Mouse (Mus musculus) spleen, adult 2 months (tissue): Measurements from ENCODE around the gene Poc5. TPM values are rescaled to one million over a fixed set of nuclear protein-coding genes. Genes with fewer than 3 reads are reported as not detected.

Source experiments
- DNase-seq, 2 experiments: peaks; one replicate each; pipeline versions ENCODE4 v3.0.0 to v3.0.0-alpha.2; 2012 to 2021; ENCODE audit warnings: low spot score in 2 of 2, low read depth in 1 of 2
- H3K27ac ChIP-seq: fragments of 200-500 bp; 2 replicates; pipeline ENCODE4 v1.5.1; 2012; ENCODE audit warnings: low read length, inconsistent platforms; ENCODE audit not compliant: insufficient read depth
- H3K27me3 ChIP-seq: fragments of 200-500 bp; 2 replicates; pipeline ENCODE4 v1.6.1; 2012; ENCODE audit warnings: mild to moderate bottlenecking, moderate library complexity, low read length, inconsistent platforms; ENCODE audit not compliant: control insufficient read depth, insufficient read depth
- H3K36me3 ChIP-seq: fragments of 200-500 bp; 2 replicates; pipeline ENCODE4 v1.6.1; 2012; ENCODE audit warnings: mild to moderate bottlenecking, low read length, inconsistent platforms; ENCODE audit not compliant: control insufficient read depth, insufficient read depth
- H3K4me1 ChIP-seq: fragments of 200-500 bp; 2 replicates; pipeline ENCODE4 v1.6.1; 2011; ENCODE audit warnings: inconsistent platforms; ENCODE audit not compliant: control insufficient read depth, insufficient read depth, insufficient read length
- H3K4me3 ChIP-seq: fragments of 200-500 bp; 2 replicates; pipeline ENCODE4 v1.5.1; 2011; ENCODE audit warnings: mild to moderate bottlenecking, inconsistent platforms; ENCODE audit not compliant: insufficient read depth, insufficient read length; ENCODE audit errors: extremely low read depth
- CTCF ChIP-seq: fragments of 200-500 bp; IDR thresholded peaks from 2 replicates; pipeline ENCODE4 v1.5.1; 2011; ENCODE audit warnings: mild to moderate bottlenecking, inconsistent platforms; ENCODE audit not compliant: insufficient read depth, insufficient read length, insufficient replicate concordance; ENCODE audit errors: extremely low read depth
- POLR2A ChIP-seq: fragments of 200-500 bp; IDR thresholded peaks from 2 replicates; pipeline ENCODE4 v1.6.1; 2011; ENCODE audit warnings: low read depth, low read length, inconsistent platforms
- WGBS: fragments of 180-500 bp; shearing (Covaris S2); methylation state at CpG from one replicate; pipeline ENCODE4 v1.1.7; 2018; 5-methylcytosine and 5-hydroxymethylcytosine counted together
- polyA plus RNA-seq: library from polyadenylated mRNA; depleted of rRNA; stranded (reverse); fragments of >200 nt; gene quantifications from 2 replicates; pipeline ENCODE4 v1.2.3, GENCODE M21; 2012

Poc5 gene
- polyA plus RNA-seq, 1 experiment = 3.5 TPM

GRCm38 (mm10) chr13:96436921-96437320 lies 48.8 kb downstream of the Poc5 start:
- H3K4me1 ChIP-seq = peaks cover 3% of the 10 kb centered on the region; the same call in 1 of the 2 replicates
- DNase-seq = no peak
- WGBS = 76% methylated on average over 1 of the region's 1 CpGs
- TF ChIP-seq POLR2A = no peak
- no peak for TF ChIP-seq CTCF
- no peak overlapping the region for H3K4me3 ChIP-seq
- H3K27ac ChIP-seq = no peak overlapping the region
- no peaks in the 10 kb centered on the region for H3K36me3 ChIP-seq
- no peaks in the 10 kb centered on the region for H3K27me3 ChIP-seq

DNA sequence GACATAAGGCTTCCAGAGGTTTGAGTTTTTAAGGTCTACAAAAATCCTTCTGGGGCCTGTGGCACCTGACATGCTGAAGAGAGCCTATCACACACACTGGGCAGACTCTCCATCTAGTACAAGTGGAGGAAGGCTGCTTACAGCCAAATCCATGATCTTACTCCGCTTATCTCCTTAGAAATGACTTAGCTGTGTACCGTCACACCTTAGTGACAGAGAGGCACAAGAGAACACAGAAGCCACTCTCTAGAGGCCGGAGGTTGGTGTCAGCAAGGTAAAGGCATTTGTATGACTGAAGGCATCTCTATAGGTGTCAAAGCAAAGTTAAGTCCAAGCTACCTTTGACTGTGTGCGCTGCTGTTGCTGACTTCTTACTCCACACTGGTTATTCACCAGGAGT lies 52.3 kb downstream of the Poc5 start:
- no peaks in the 10 kb centered on the region for H3K27me3 ChIP-seq
- H3K27ac ChIP-seq = no peak overlapping the region
- no peak overlapping the region for H3K4me3 ChIP-seq
- WGBS = 91% methylated on average over 4 of the region's 4 CpGs
- TF ChIP-seq POLR2A (no peak), CTCF (no peak)
- H3K36me3 ChIP-seq = no peaks in the 10 kb centered on the region
- no peak for DNase-seq
- H3K4me1 ChIP-seq = peaks cover 3% of the 10 kb centered on the region; the same call in 1 of the 2 replicates

DNA sequence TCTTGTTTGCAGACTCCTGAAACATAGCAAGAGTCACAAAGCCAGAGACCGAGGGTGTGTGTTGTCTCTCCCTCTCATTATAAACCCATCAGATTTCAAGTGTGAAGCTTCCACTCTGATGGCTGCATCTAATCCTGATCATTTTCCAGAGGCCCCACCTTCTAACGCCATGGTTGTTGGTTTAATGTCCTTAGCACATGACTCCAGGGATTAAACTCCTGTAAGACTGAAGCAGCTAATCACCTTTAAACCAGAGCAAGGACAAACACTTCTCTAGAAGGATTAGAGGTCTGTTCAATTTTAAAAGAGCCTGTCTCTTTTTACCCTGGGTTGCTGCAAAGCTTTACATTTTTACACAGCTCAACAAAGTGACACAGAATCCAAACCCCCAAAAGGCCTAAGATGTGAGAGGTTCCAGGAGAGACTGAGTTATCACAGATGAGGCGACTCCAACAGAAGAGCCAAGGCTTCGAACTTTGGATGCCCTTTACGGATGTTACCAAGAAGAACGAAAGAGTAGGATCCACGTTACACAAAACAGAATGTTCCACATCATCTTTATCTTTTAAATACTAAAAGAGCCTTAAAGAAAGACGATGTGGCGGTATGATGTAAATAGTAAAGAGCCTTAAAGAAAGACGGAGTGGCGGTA lies 62.2 kb downstream of the Poc5 start:
- H3K27ac ChIP-seq = no peak overlapping the region
- no peak overlapping the region for H3K4me3 ChIP-seq
- H3K4me1 ChIP-seq = no peaks in the 10 kb centered on the region
- H3K36me3 ChIP-seq = no peaks in the 10 kb centered on the region
- DNase-seq = no peak
- 92% methylated on average over 11 of the region's 11 CpGs for WGBS
- TF ChIP-seq CTCF (no peak), POLR2A (no peak)
- H3K27me3 ChIP-seq = no peaks in the 10 kb centered on the region

DNA sequence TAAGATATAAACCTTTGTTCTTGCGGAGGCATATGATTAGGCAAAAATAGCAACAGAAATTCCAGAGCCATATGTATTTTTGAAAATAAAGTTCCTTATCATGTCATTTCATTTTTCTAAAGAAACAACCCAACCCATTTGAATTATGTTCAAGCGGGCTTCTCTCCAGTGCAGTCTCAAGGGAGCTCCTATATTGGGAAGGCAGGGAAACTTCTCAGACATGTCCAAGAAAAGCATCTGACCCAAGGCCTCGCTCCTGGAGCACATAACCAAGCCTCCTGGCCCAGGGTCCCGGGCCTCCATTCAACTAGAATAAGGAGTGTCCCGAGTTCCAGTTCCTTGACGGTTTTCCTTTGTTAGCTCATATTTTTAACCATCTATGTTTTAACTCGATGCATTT lies 62.8 kb downstream of the Poc5 start:
- Histone ChIP-seq H3K4me1 (no peaks in the 10 kb centered on the region), H3K36me3 (no peaks in the 10 kb centered on the region), H3K27ac (no peak overlapping the region), H3K27me3 (no peaks in the 10 kb centered on the region), H3K4me3 (no peak overlapping the region)
- no peak for TF ChIP-seq POLR2A
- no peak for DNase-seq
- 92% methylated on average over 7 of the region's 7 CpGs for WGBS

DNA sequence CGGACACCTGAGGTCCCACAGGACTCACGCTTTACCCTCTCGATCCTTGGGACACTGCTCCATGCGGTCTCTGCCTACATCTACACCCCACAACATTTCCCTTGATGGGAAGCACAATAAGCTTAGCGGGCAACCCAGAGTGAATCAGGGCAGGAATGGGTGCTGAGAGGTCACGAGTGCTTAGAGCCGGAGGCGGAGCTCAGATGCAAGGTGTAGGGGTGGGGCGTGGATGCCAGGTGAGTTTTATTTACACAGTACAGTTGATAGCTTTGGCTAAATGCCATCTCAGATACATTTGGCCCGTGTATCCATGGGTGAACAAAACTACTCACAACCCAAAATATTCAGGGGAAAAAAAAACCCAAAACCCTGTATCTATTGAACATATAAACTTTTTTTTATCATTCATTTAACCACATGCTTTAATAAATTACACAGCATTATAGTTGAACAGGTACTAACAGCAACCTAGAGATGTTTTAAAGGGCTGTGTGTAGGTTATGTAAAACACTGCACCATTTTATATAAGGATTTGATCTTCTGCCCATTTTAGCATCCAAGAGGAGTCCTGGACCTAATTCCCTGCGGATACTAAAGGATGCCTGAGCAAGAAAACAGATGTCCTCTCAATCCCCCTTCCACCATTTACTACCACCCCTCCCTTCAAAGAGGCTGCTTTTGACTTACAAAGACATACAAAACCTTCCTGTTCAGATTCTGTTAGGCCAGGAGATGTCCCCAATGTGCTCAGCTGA lies 63.5 kb downstream of the Poc5 start:
- TF ChIP-seq CTCF = no peak
- no peak for TF ChIP-seq POLR2A
- 93% methylated on average over 11 of the region's 11 CpGs for WGBS
- no peak overlapping the region for H3K27ac ChIP-seq
- H3K4me1 ChIP-seq = no peaks in the 10 kb centered on the region
- H3K36me3 ChIP-seq = no peaks in the 10 kb centered on the region
- no peak for DNase-seq
- H3K4me3 ChIP-seq = no peak overlapping the region
- H3K27me3 ChIP-seq = no peaks in the 10 kb centered on the region

DNA sequence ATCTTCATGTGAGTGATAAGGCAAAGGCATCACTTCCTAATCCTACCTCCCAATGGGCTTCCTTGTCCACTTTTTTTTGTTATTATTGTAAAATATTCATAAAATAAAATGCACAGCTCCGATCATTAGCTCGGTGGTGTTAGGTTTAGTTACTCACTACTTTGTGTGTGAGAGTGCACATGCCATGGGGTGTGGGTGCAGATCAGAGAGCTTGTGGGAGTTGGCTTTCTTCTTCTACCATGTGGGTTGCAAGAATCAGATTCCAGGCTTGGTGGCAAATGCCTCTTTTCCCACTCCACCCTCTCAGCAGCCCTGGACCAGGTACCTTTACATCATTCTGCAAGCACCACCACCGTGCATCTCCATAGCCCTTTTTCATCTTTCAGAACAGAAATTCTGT lies 64.5 kb downstream of the Poc5 start:
- TF ChIP-seq CTCF = no peak
- TF ChIP-seq POLR2A = no peak
- 94% methylated on average over 3 of the region's 3 CpGs for WGBS

DNA sequence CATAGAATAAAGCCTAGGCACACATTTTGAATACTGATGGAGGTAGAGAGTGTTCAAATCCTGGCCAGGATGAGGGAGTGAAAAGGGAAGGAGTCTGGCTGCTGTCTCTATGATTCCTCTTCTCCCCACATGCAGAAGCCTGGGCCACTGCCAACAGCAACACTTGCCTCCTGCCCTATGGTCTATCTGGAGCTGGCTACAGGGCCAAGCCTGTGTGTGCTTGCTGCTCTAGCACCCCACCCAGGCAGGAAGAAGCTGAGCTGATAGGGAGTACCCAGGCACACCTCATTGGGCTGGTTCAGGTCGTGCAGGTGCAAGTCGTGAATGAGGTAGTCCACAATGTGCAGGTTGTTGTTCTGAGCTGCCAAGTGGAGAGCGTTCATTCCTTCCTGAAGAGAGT lies 66.2 kb downstream of the Poc5 start:
- H3K27ac ChIP-seq = no peak overlapping the region
- 83% methylated on average over 3 of the region's 3 CpGs for WGBS
- TF ChIP-seq CTCF (no peak), POLR2A (no peak)
- no peaks in the 10 kb centered on the region for H3K4me1 ChIP-seq
- no peak overlapping the region for H3K4me3 ChIP-seq
- H3K36me3 ChIP-seq = no peaks in the 10 kb centered on the region
- DNase-seq = no peak
- no peaks in the 10 kb centered on the region for H3K27me3 ChIP-seq

More for the DNA sequence above, 64.5 kb downstream of the Poc5 start:
- Histone ChIP-seq H3K4me3 (no peak overlapping the region), H3K27ac (no peak overlapping the region), H3K36me3 (no peaks in the 10 kb centered on the region), H3K4me1 (no peaks in the 10 kb centered on the region), H3K27me3 (no peaks in the 10 kb centered on the region)
- DNase-seq = no peak
